Mouse (Mus musculus) lung, embryonic 15.5 days (tissue): ENCODE data around the gene Eif4g3. TPM values are rescaled to one million over a fixed set of nuclear protein-coding genes. Genes with fewer than 3 reads are reported as not detected.

Experiments used
- microRNA-seq: library from miRNA; unstranded; fragments of <30 nt; microRNA quantifications from one replicate; pipeline ENCODE4, GENCODE M21; 2016
- polyA plus RNA-seq: library from polyadenylated mRNA; unstranded; fragments of >200 nt; fragmentation: Nextera tagmentation; extraction: Ambion mirVana; gene quantifications from 2 replicates; pipeline ENCODE4 v1.2.1, GENCODE M21; 2015

Gene Eif4g3
- polyA plus RNA-seq, 1 experiment from 2014 or later, result 29.6 TPM

Small RNA genes lying within 50 kb of the gene (microRNA-seq; reads per million reads assigned to microRNA genes)
- gene Mir6399, result 1.7 reads per million

Other genes with a start within 250 kb of the Eif4g3 start
- 3.0 and 4.2 TPM in 2 replicates for gene Alpl, start 196.6 kb upstream of the Eif4g3 start, polyA plus RNA-seq
- 31.1 and 48.4 TPM in 2 replicates for gene Ece1, start 130.8 kb upstream of the Eif4g3 start, polyA plus RNA-seq
- 143 and 149 TPM in 2 replicates for gene Hp1bp3, start 223.3 kb downstream of the Eif4g3 start, polyA plus RNA-seq